Mouse (Mus musculus) forebrain, embryonic 15.5 days (tissue): Measurements from ENCODE around the gene Olfr518. TPM values are rescaled to one million over a fixed set of nuclear protein-coding genes. Genes with fewer than 3 reads are reported as not detected.

Source experiments
- ATAC-seq: fragments of 200-750 bp; cut with Nextera tagmentation; replicated peaks from 2 replicates; pipeline ENCODE4 v1.8.0; 2017; ENCODE audit warnings: mild to moderate bottlenecking, moderate TSS enrichment, moderate library complexity
- H3K27ac ChIP-seq: fragments of 300-500 bp; sonication (generic); replicated peaks from 2 replicates; pipeline ENCODE4 v1.5.1; 2015; ENCODE audit warnings: mild to moderate bottlenecking, inconsistent platforms
- H3K27me3 ChIP-seq: fragments of 300-500 bp; sonication (generic); 2 replicates; pipeline ENCODE4 v1.6.1; 2015; ENCODE audit warnings: inconsistent platforms
- H3K36me3 ChIP-seq: fragments of 300-500 bp; sonication (generic); 2 replicates; pipeline ENCODE4 v1.6.1; 2015; ENCODE audit warnings: mild to moderate bottlenecking, inconsistent platforms
- H3K4me1 ChIP-seq: fragments of 300-500 bp; sonication (generic); 2 replicates; pipeline ENCODE4 v1.6.1; 2015; ENCODE audit warnings: inconsistent platforms
- H3K4me2 ChIP-seq: fragments of 300-500 bp; sonication (generic); replicated peaks from 2 replicates; pipeline ENCODE4 v1.6.1; 2015; ENCODE audit warnings: mild to moderate bottlenecking, inconsistent platforms
- H3K4me3 ChIP-seq: fragments of 300-500 bp; sonication (generic); 2 replicates; pipeline ENCODE4 v1.5.1; 2015; ENCODE audit warnings: mild to moderate bottlenecking, inconsistent platforms
- H3K9ac ChIP-seq: fragments of 300-500 bp; sonication (generic); replicated peaks from 2 replicates; pipeline ENCODE4 v1.6.1; 2015; ENCODE audit warnings: mild to moderate bottlenecking, inconsistent platforms
- H3K9me3 ChIP-seq: fragments of 300-500 bp; sonication (generic); 2 replicates; pipeline ENCODE4 v1.6.1; 2016; ENCODE audit warnings: inconsistent platforms
- WGBS: fragments of 180-500 bp; shearing (Covaris S2); methylation state at CpG from one replicate; pipeline ENCODE4 v1.1.7; 2015; ENCODE audit warnings: mixed read lengths; 5-methylcytosine and 5-hydroxymethylcytosine counted together
- polyA plus RNA-seq: library from polyadenylated mRNA; unstranded; fragments of >200 nt; fragmentation: Nextera tagmentation; extraction: Ambion mirVana; gene quantifications from 2 replicates; pipeline ENCODE4 v1.2.1, GENCODE M21; 2015

Olfr518 gene
- not detected in 2 replicates for polyA plus RNA-seq

- no peaks in the 10 kb centered on the region for H3K4me1 ChIP-seq
- 78% methylated on average over 4 of the region's 4 CpGs for WGBS
- no peak within 1 kb of the TSS for H3K27ac ChIP-seq
- no peaks in the 10 kb centered on the region for H3K36me3 ChIP-seq
- H3K9ac ChIP-seq = no peak within 1 kb of the TSS
- no peak within 1 kb of the TSS for H3K4me2 ChIP-seq
- H3K27me3 ChIP-seq = no peaks in the 10 kb centered on the region
- no peak for ATAC-seq
- no peaks in the 10 kb centered on the region for H3K9me3 ChIP-seq
- no peak within 1 kb of the TSS for H3K4me3 ChIP-seq
These were observed at the start of gene Olfr518 for GRCm38 (mm10) chr7:108884906-108885305. Gene Olfr518 (minus strand): TSS chr7:108885006.

GRCm38 (mm10) chr7:108933794-108934731 is 49.3 kb upstream of the Olfr518 start, which contains the start of gene Eif3f:
Gene Eif3f (plus strand): TSS chr7:108934417.
- peaks cover 21% of the 10 kb centered on the region for H3K4me1 ChIP-seq
- peak; percentile 97 for ATAC-seq
- peak within 1 kb of the TSS; percentile 61 for H3K4me3 ChIP-seq
- peak within 1 kb of the TSS; percentile 75 for H3K27ac ChIP-seq
- no peaks in the 10 kb centered on the region for H3K27me3 ChIP-seq
- H3K36me3 ChIP-seq = peaks cover 23% of the 10 kb centered on the region
- peak within 1 kb of the TSS; percentile 78 for H3K9ac ChIP-seq
- peak within 1 kb of the TSS; percentile 74 for H3K4me2 ChIP-seq
- no peaks in the 10 kb centered on the region for H3K9me3 ChIP-seq
- 2% methylated on average over 50 of the region's 50 CpGs for WGBS

- no peak within 1 kb of the TSS for H3K4me3 ChIP-seq
- WGBS = 85% methylated on average over 6 of the region's 6 CpGs
- no peak within 1 kb of the TSS for H3K4me2 ChIP-seq
- H3K27ac ChIP-seq = no peak within 1 kb of the TSS
- no peaks in the 10 kb centered on the region for H3K9me3 ChIP-seq
- H3K9ac ChIP-seq = no peak within 1 kb of the TSS
- H3K4me1 ChIP-seq = peaks cover 2% of the 10 kb centered on the region
- H3K36me3 ChIP-seq = no peaks in the 10 kb centered on the region
- ATAC-seq = no peak
- no peaks in the 10 kb centered on the region for H3K27me3 ChIP-seq
These were observed 45.1 kb upstream of the Olfr518 start, which contains the start of gene Nlrp10 for GRCm38 (mm10) chr7:108929726-108930393. Gene Nlrp10 (minus strand): TSS chr7:108930178.

GRCm38 (mm10) chr7:108928280-108929188 is 43.7 kb upstream of the Olfr518 start:
- no peaks in the 10 kb centered on the region for H3K36me3 ChIP-seq
- no peak overlapping the region for H3K4me3 ChIP-seq
- no peaks in the 10 kb centered on the region for H3K9me3 ChIP-seq
- no peak overlapping the region for H3K4me2 ChIP-seq
- H3K27ac ChIP-seq = no peak overlapping the region
- no peak overlapping the region for H3K9ac ChIP-seq
- no peaks in the 10 kb centered on the region for H3K4me1 ChIP-seq
- ATAC-seq = no peak
- H3K27me3 ChIP-seq = no peaks in the 10 kb centered on the region
- 75% methylated on average over 11 of the region's 11 CpGs for WGBS

GRCm38 (mm10) chr7:108927043-108927442 is 42.2 kb upstream of the Olfr518 start:
- WGBS = 76% methylated on average over 4 of the region's 4 CpGs
- no peak overlapping the region for H3K9ac ChIP-seq
- ATAC-seq = no peak

GRCm38 (mm10) chr7:108903969-108904368 is 19.2 kb upstream of the Olfr518 start:
- Histone ChIP-seq H3K9me3 (no peaks in the 10 kb centered on the region), H3K9ac (no peak overlapping the region), H3K36me3 (no peaks in the 10 kb centered on the region), H3K27me3 (no peaks in the 10 kb centered on the region), H3K4me3 (no peak overlapping the region), H3K27ac (no peak overlapping the region), H3K4me1 (no peaks in the 10 kb centered on the region), H3K4me2 (no peak overlapping the region)
- ATAC-seq = no peak
- WGBS = 79% methylated on average over 2 of the region's 2 CpGs

More at GRCm38 (mm10) chr7:108927043-108927442, 42.2 kb upstream of the Olfr518 start:
- H3K4me2 ChIP-seq = no peak overlapping the region
- H3K4me1 ChIP-seq = no peaks in the 10 kb centered on the region
- no peaks in the 10 kb centered on the region for H3K27me3 ChIP-seq
- H3K4me3 ChIP-seq = no peak overlapping the region
- H3K36me3 ChIP-seq = no peaks in the 10 kb centered on the region
- H3K9me3 ChIP-seq = no peaks in the 10 kb centered on the region
- no peak overlapping the region for H3K27ac ChIP-seq

- H3K27ac ChIP-seq = no peak within 1 kb of the TSS
- no peaks in the 10 kb centered on the region for H3K9me3 ChIP-seq
- H3K9ac ChIP-seq = no peak within 1 kb of the TSS
- H3K27me3 ChIP-seq = no peaks in the 10 kb centered on the region
- H3K4me3 ChIP-seq = no peak within 1 kb of the TSS
- WGBS = 90% methylated on average over 5 of the region's 5 CpGs
- no peak within 1 kb of the TSS for H3K4me2 ChIP-seq
- no peak for ATAC-seq
- no peaks in the 10 kb centered on the region for H3K4me1 ChIP-seq
- no peaks in the 10 kb centered on the region for H3K36me3 ChIP-seq
These were observed 9.5 kb upstream of the Olfr518 start, which contains the start of gene Olfr519 for GRCm38 (mm10) chr7:108894320-108894719. Gene Olfr519 (minus strand): TSS chr7:108894420.

- ATAC-seq = no peak
- no peaks in the 10 kb centered on the region for H3K4me1 ChIP-seq
- H3K9ac ChIP-seq = no peak within 1 kb of the TSS
- 65% methylated on average over 2 of the region's 2 CpGs for WGBS
- H3K27ac ChIP-seq = no peak within 1 kb of the TSS
- no peaks in the 10 kb centered on the region for H3K9me3 ChIP-seq
- H3K4me2 ChIP-seq = no peak within 1 kb of the TSS
- no peaks in the 10 kb centered on the region for H3K36me3 ChIP-seq
- no peak within 1 kb of the TSS for H3K4me3 ChIP-seq
- H3K27me3 ChIP-seq = no peaks in the 10 kb centered on the region
These were observed 12.5 kb downstream of the Olfr518 start, which contains the start of gene Olfr517 for GRCm38 (mm10) chr7:108872279-108872678. Gene Olfr517 (minus strand): TSS chr7:108872379.

GRCm38 (mm10) chr7:108850429-108850828 is 34.4 kb downstream of the Olfr518 start, which contains the start of gene Olfr516:
Gene Olfr516 (minus strand): TSS chr7:108850529.
- Histone ChIP-seq H3K9me3 (no peaks in the 10 kb centered on the region), H3K36me3 (no peaks in the 10 kb centered on the region), H3K27ac (no peak within 1 kb of the TSS), H3K4me1 (no peaks in the 10 kb centered on the region), H3K9ac (no peak within 1 kb of the TSS), H3K4me3 (no peak within 1 kb of the TSS), H3K4me2 (no peak within 1 kb of the TSS), H3K27me3 (no peaks in the 10 kb centered on the region)
- no peak for ATAC-seq
- 94% methylated on average over 2 of the region's 2 CpGs for WGBS
